Mouse (Mus musculus): ENCODE results near the gene Npl.

Npl gene

DNA sequence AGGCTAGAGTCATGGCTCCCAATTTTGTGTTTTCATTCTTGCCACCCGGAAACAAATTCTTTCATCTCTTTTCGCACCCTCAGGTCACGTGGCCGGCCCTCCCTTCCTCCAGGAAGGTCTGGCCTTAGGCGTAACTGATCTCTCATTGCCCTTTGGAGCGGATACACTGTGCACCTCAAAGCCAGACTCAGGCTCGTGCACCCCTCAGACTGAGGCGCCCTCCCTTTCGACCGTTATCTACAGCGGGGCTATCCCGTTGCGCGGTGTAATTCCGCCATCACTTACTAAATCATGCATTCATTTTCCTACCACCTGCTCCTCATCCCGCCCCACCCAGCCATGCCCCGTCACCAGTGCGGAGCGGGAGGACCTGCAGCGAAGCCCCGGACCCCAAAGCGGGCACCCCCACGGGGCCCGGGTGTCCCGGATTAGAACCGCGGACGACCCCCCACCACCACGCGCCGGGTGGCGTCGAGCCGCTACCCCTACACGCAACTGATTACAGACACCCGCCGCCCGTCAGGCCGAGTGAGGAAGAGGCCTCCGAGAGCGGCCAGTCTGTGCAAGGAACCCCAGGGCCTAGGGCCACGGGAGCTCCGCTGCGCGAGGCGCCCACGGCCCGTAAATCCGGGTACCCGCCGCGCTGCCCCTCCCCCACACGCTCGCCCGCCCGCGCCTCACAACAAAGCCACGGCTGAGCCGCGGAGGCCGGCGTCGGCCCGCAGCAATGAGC lies 62.9 kb downstream of the Npl start:
- DNase-seq, result peak; percentile 73

DNA sequence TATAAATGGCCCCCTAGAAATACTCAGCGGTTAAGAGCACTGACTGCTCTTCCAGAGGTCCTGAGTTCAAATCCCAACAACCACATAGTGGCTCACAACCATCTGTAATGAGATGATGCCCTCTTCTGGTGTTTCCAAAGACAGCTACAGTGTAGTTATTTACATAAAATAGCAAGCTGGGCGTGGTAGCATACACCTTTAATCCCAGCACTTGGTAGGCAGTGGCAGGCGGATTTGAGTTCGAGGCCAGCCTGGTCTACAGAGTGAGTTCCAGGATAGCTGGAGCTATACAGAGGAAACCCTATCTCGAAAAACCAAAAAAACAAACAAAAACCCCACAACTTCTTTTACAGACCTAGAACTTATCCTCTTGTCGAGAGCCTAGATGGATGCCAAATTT lies 63.7 kb downstream of the Npl start:
- DNase-seq, result peak; percentile 22

DNA sequence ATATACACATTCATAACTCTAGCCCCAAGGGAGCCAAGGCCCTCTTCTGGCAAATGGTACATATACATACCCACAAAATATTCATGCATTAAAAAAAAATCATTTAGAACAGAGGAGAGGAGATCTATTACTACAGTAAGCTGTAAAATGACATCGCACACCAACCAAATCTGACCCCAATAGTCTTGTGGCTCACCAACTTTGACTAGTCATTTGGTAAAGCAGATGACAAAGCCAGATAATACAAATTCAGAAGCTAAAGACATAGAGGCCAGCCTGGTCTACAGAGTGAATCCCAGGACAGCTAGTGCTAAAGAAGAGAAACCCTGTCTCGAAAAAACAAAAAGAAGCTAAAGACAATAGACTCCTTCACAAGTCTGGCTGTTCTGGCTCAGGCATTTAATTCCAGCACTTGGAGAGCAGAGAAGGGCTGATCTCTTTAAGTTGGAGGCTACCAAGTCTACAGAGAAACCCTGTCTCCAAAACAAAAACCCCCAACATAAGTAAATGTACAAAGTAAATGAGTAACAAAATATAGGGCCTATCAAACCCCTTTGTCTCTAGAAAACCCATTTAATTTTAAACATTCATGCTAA lies 64.5 kb downstream of the Npl start:
- DNase-seq, result no peak

DNA sequence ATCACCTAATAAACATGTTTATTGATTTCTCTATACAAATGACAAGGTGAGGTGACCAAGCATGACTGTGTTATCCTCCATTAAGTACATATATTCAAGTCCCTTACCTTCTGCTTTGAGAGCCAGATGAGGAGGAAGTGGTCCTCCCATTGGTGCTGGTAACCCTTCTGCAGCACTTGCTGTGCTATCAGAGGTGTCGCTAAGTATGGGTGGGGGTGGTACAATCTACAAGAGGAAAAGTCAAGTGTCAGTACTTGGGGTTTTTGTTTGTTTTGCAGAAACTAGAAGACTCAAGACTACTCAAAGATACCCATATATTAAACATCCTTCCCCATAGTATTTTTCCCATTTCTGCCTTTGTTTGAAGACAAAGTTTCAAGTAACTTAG lies 68.8 kb downstream of the Npl start:
- no peak for DNase-seq

DNA sequence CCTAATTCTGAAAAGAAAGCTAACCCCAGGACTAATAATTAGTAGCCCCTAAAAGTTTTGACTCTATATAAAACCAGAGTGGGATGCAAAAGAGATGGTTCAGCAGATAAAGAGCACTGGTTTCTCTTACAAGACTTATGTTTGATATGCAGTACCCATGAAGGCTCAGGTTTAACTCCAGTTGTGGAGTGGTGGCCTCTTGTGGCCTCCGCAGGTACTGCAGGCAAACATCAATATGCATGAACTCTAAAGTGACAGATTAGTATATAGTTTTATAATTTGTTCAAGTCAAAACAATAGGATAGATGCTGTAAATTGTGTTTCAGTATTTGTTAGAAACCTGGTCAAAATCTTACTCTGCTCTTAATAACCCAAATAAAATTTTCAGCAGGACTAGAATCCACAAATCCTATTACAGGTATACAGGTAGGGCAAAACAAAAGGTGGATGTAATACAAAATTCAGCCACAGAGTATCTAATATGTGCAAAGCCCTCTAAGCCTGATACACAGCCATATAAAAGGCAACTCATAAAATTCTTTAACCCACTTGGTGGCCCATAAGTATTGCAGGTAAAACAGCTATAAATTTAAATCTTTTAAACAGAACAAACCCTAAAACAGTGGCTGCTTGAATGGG lies 69.3 kb downstream of the Npl start:
- no peak for DNase-seq

DNA sequence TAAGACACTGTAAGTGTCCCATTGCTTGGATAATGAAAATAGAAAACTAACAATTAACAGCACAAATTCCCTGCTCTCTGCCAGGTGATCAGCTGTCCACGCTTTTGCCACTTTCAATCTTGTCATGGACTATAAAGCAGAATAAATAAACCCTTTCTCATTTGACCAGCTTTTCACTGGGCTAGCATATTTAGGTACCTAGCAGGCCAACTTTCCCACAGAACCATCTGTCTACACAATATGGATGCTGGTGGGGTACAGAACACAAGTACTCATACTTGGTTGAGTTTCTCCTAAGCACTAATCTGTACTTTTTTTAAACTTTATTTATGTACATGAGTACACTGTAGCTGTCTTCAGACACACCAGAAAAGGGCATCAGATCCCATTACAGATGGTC lies 70.5 kb downstream of the Npl start:
- DNase-seq, result peak; percentile 25

DNA sequence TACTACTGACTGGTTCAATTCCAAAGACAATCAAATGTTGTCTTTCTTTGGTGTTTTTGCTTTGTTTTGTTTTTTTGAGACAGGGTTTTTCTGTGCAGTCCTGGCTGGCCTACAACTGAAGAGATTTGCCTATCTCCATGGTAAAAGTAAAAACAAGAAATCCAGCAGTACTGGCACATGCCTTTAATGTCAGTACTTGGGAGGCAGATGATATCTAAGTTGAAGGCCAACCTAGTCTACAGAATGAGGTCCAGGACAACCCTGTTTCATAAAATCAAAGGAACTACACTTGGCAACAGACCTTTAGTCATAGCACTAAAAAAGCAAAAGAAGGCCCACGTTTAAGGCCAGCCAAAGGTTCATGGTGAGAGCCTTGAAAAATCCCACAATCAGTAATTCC lies 88.0 kb downstream of the Npl start:
- DNase-seq, result no peak

DNA sequence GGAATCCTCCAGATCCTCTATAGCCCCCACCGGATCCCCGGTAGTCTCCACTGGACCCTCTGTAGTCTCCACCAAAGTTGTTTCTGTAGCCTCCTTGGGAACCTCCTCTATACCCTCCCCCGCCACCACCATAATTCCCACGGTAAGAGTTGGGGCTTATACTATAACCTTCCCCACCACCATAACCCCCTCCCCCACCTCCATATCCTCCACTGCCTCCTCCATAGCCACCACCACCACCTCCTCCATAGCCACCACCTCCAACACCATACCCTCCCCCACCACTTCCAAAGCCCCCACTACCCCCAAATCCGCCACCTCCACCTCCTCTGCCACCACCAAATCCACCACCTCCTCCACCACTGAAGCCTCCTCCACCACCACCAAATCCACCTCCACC lies 93.7 kb downstream of the Npl start:
- no peak for DNase-seq

DNA sequence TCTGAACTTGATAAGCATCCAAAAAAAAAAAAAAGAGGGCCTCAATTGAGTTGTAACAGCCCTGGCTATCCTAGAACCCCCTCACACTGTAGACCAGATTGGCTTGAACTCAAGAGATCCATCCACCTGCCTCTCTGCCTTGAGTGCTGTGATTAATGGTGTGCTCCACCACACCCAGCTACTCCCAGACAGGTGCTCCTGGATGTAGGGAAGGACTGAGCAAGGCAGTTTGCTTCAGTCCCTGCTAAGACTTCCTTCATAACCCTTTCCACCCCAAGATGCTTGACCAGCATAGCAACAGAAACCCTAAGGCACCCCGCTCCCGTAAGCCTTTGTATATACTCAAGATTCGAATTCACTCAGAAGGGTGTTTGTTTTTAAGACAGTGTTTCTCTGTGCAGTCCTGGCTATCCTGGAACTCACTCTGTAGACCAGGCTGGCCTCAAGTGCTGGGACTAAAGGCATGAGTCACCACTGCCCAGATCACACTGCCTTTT lies 96.7 kb downstream of the Npl start:
- no peak for DNase-seq
